Mouse (Mus musculus) erythroblast, embryonic 14.5 days (primary cell): ENCODE measurements around the gene Arhgef6. TPM values are rescaled to one million over a fixed set of nuclear protein-coding genes. Genes with fewer than 3 reads are reported as not detected.

ENCODE experiments used
- H3K27me3 ChIP-seq: 2 replicates; pipeline ENCODE4 v1.6.1; 2012; ENCODE audit warnings: inconsistent platforms; ENCODE audit not compliant: control insufficient read depth
- H3K36me3 ChIP-seq: 2 replicates; pipeline ENCODE4 v1.6.1; 2012; ENCODE audit warnings: mild to moderate bottlenecking, inconsistent platforms; ENCODE audit not compliant: control insufficient read depth
- H3K4me1 ChIP-seq: 2 replicates; pipeline ENCODE4 v1.6.1; 2012; ENCODE audit warnings: inconsistent platforms; ENCODE audit not compliant: control insufficient read depth
- H3K4me3 ChIP-seq: replicated peaks from 2 replicates; pipeline ENCODE3; 2012; ENCODE audit warnings: moderate library complexity, mild to moderate bottlenecking, inconsistent platforms
- H3K9me3 ChIP-seq: 2 replicates; pipeline ENCODE4 v1.6.1; 2012; ENCODE audit warnings: low read length, inconsistent platforms, mixed read lengths; ENCODE audit not compliant: control insufficient read depth
- GATA1 ChIP-seq: IDR thresholded peaks from 2 replicates; pipeline ENCODE4 v1.6.1; 2012; ENCODE audit warnings: low read length, inconsistent platforms, mixed read lengths
- TAL1 ChIP-seq: IDR thresholded peaks from 3 replicates; pipeline ENCODE4 v1.6.1; 2012; ENCODE audit warnings: low read length, inconsistent platforms, mixed read lengths
- polyA plus RNA-seq: library from polyadenylated mRNA; stranded (reverse); fragments of >175 nt; gene quantifications from 2 replicates; pipeline ENCODE4 v1.2.3, GENCODE M21; 2012

Gene Arhgef6
- polyA plus RNA-seq: 0.03 TPM in 1 of 2 replicates, not detected in the other

DNA sequence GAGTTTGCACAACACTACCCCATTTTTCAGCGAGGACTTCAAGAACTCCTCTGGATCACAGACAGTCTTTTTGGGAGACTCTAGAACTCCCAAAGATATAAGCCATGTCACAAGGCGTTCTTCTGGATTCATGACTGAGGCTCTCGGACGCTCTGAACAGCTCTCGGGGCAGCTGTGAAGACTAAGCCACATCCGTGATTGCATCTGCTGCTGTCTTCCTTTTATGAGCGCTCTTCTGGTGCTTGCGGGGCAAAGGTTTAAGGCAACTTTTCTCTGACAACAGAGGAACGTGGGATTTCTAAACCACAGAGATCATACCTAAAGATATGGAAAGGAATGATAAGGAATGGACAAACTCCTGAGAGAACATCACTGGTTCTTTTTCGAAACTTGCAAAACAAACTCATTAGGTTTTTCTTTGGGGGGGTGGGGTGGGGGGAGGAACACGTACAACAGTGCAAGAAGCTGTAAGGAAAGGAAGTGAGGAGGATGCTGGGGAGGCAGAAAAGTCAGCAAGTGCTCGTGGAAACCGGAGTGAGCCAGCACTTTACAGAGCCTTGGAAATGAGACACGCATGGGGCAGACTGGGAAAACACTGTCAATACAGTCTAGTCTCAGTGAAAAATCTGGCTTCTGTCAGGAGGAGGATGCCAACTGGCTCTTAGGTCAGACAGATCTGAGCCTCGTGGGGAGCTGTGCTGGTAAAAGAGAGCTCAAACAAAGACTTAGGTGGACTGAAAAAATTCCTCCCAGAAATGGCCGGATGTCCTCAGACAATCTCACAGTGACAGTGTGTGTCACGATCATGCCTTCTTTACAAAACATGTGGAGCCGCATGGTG is at the start of gene Arhgef6:
Arhgef6 (minus strand) TSS at position 359 of the 841 bp plus-strand sequence.
- Histone ChIP-seq H3K27me3 (peaks cover 2% of the 10 kb centered on the region; the same call in 1 of the 2 replicates), H3K4me3 (no peak within 1 kb of the TSS), H3K36me3 (no peaks in the 10 kb centered on the region), H3K9me3 (no peaks in the 10 kb centered on the region), H3K4me1 (peaks cover 1% of the 10 kb centered on the region; the same call in 1 of the 2 replicates)
- no peak for TF ChIP-seq TAL1
- no peak for TF ChIP-seq GATA1

- no peak overlapping the region for H3K4me3 ChIP-seq
- TF ChIP-seq TAL1 (no peak), GATA1 (no peak)
- H3K36me3 ChIP-seq: peaks cover 96% of the 10 kb centered on the region
- H3K4me1 ChIP-seq: peaks cover 5% of the 10 kb centered on the region
- H3K9me3 ChIP-seq: no peaks in the 10 kb centered on the region
- no peaks in the 10 kb centered on the region for H3K27me3 ChIP-seq
These were observed 42.4 kb upstream of the Arhgef6 start for GRCm38 (mm10) chrX:57380915-57381314.

GRCm38 (mm10) chrX:57378579-57378978 is 40.0 kb upstream of the Arhgef6 start:
- no peaks in the 10 kb centered on the region for H3K27me3 ChIP-seq
- no peak overlapping the region for H3K4me3 ChIP-seq
- H3K9me3 ChIP-seq: no peaks in the 10 kb centered on the region
- peaks cover 15% of the 10 kb centered on the region for H3K4me1 ChIP-seq
- TF ChIP-seq GATA1 (no peak), TAL1 (no peak)
- peaks cover 78% of the 10 kb centered on the region for H3K36me3 ChIP-seq

DNA sequence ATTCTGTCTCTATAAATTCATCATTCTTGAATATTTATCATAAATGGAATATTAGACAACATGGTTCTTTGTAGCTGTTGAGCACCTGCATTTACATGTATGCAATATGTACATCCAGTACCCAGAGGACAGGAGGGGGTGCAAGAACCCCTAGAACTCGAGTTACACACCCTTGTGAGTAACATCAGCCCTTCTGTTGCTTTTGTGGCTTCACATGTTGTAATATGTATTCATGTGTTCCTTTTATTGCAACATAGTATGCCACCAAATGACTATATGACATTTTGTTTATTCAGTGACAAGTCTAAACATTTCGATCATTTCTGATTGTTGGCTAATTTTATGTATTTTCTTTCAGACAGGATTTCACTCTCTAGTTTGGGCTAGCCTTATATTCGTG is 38.6 kb upstream of the Arhgef6 start:
- Histone ChIP-seq H3K4me3 (no peak overlapping the region), H3K27me3 (no peaks in the 10 kb centered on the region), H3K36me3 (peaks cover 65% of the 10 kb centered on the region), H3K4me1 (peaks cover 29% of the 10 kb centered on the region), H3K9me3 (no peaks in the 10 kb centered on the region)
- TF ChIP-seq GATA1 (no peak), TAL1 (no peak)

DNA sequence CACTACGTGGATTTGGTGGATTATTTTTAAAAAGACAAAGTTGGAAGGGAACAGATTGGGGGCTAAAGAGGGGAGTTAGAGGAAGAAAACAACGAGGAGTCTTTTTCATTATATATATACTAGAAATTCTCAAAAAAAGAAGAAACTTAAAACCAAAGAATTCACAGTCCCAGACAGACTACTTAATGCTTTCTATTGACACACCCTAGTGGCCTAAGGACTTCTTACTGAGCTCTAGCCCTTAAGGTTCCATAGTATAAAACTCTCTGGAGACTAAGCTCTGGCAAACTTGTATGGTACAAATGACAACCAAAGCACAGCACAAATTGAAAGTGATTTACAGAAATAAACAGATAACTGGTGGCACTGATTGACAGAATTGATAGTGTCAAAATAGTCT is 35.5 kb upstream of the Arhgef6 start:
- peaks cover 45% of the 10 kb centered on the region for H3K4me1 ChIP-seq
- H3K36me3 ChIP-seq: peaks cover 38% of the 10 kb centered on the region
- no peaks in the 10 kb centered on the region for H3K27me3 ChIP-seq
- no peaks in the 10 kb centered on the region for H3K9me3 ChIP-seq
- TF ChIP-seq TAL1 (no peak), GATA1 (no peak)
- no peak overlapping the region for H3K4me3 ChIP-seq

DNA sequence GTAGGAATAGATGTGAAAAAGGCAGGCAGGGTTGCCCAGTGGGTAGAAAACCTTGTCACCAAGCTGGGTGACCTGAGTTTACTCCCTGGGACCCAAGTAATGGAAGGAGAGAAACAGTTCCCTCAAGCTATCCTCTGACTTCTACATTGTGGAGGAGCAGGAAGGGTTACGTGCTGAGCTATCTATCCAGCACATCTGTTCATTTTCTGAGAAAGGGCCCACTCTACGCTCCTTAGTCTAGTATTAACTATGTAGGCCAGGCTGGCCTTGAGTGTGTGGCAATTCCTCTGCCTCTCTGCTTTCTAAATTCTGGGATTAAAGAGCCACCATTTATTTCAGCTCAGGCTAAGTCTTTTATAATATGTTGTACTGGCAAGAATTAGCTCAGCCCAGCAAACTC is 35.0 kb upstream of the Arhgef6 start:
- Histone ChIP-seq H3K4me3 (peak overlapping the region; percentile 12), H3K9me3 (no peaks in the 10 kb centered on the region), H3K27me3 (no peaks in the 10 kb centered on the region), H3K4me1 (peaks cover 45% of the 10 kb centered on the region), H3K36me3 (peaks cover 33% of the 10 kb centered on the region)
- peak; percentile 78 for TF ChIP-seq GATA1
- TF ChIP-seq TAL1: peak; percentile 39; the same call in 2 of the 3 replicates

DNA sequence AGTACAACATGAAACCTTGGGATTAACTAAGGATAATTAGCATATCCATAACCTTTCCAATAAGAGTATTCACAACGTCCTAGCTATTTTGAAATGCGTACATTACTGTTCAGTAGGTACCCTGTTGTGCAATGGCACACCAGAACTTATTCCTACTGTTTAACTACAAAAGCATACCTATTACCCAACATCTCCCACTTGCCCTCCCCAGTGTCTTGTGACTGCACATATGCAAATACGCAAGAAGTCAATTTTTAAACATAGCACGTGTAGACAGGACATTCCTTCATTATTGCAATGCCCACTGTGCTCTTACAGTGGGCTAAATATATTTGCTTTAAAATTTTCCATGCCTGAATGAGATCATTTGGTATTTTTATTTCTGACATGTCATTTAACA is 34.4 kb upstream of the Arhgef6 start:
- TF ChIP-seq GATA1: no peak
- no peak for TF ChIP-seq TAL1
- H3K36me3 ChIP-seq: peaks cover 28% of the 10 kb centered on the region
- H3K27me3 ChIP-seq: no peaks in the 10 kb centered on the region
- H3K9me3 ChIP-seq: no peaks in the 10 kb centered on the region
- peaks cover 46% of the 10 kb centered on the region for H3K4me1 ChIP-seq
- no peak overlapping the region for H3K4me3 ChIP-seq

GRCm38 (mm10) chrX:57364891-57365569 is 26.5 kb upstream of the Arhgef6 start:
- TF ChIP-seq GATA1: no peak; the same call in 1 of the 2 replicates
- peak; percentile 67 for TF ChIP-seq TAL1

DNA sequence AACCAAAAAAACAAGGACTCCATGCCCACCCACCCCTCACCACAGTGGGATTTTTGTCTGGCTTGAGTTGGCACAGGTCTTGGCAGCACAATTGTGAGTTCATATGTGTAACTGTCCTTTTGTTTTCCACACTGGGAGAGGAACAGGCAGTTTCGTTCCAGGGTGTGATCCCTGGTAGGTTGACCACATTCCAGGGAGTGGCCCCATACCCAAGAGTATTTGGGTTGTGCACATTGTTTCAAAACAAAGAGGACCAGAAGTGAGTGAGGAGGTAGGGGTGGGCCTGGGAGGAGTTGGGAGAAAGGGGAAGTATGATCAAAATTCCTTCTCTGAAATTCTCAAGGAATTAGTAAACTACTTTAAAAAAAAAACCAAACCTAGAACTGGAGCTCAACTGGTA is 20.8 kb upstream of the Arhgef6 start:
- peaks cover 17% of the 10 kb centered on the region for H3K4me1 ChIP-seq
- H3K36me3 ChIP-seq: no peaks in the 10 kb centered on the region
- no peak for TF ChIP-seq GATA1
- no peak for TF ChIP-seq TAL1
- H3K9me3 ChIP-seq: no peaks in the 10 kb centered on the region
- no peaks in the 10 kb centered on the region for H3K27me3 ChIP-seq
- H3K4me3 ChIP-seq: no peak overlapping the region

More at GRCm38 (mm10) chrX:57364891-57365569, 26.5 kb upstream of the Arhgef6 start:
- Histone ChIP-seq H3K27me3 (no peaks in the 10 kb centered on the region), H3K9me3 (no peaks in the 10 kb centered on the region), H3K4me1 (peaks cover 41% of the 10 kb centered on the region), H3K36me3 (no peaks in the 10 kb centered on the region), H3K4me3 (no peak overlapping the region)
